Mouse (Mus musculus): Measurements from ENCODE around the gene Peli2. TPM values are rescaled to one million over a fixed set of nuclear protein-coding genes. Genes with fewer than 3 reads are reported as not detected.

The Peli2 gene
- total and polyA plus RNA-seq, 3 experiments: not detected

DNA sequence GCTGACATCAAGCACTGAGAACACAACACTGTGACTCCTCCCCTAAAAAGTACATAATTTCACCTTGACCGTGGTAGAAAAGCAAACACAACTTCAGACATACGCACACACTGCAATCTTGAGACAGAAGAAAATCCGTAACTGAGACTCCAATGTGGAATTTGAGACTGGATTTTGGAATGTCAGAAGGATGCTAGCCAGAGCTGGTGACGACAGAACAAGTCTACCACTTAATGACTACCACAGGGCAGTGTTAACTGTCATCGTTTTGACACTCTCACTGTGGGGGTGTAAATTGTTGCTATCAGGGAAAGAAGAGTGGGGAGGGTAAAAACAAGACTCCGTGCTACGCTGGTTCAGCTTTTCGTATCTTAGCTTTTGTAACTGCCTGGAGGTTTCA is 195.8 kb downstream of the Peli2 start:
- no peaks in the 10 kb centered on the region for H3K79me2 ChIP-seq (replicated peaks; ENCODE audit: control insufficient read depth, extremely low read depth, insufficient read depth, poor library complexity, severe bottlenecking)
- no peaks in the 10 kb centered on the region for H3K9me3 ChIP-seq (replicated peaks; ENCODE audit: low read length)
- TF ChIP-seq MAZ (IDR thresholded peaks at IDR 0.05; ENCODE audit: low read depth, low read length) (no peak), ELF1 (IDR thresholded peaks at IDR 0.05; ENCODE audit: low read depth, low read length) (no peak), CHD2 (IDR thresholded peaks at IDR 0.05; ENCODE audit: low read length) (no peak), ZMIZ1 (IDR thresholded peaks at IDR 0.05; ENCODE audit: low read depth, low read length) (no peak)
- no peak overlapping the region for H3K4me3 ChIP-seq (replicated peaks in 1 of 3; ENCODE audit: low read depth in 2 of 3, low read length in 2 of 3, poor library complexity in 1 of 3)
- no peak overlapping the region for H3K27ac ChIP-seq (ENCODE audit: insufficient read depth, low read depth)
- in situ Hi-C loops (cut with MboI; ENCODE audit: low pct_ligation_motif_present, low pct_unique_long_range_greater_than_20kb, low sequenced_read_pairs) (no loop called here), dilution Hi-C loops (cut with MboI; ENCODE audit: extremely low pct_ligation_motif_present, extremely low pct_unique_long_range_greater_than_20kb, low sequenced_read_pairs) (no loop called here)
- no peaks in the 10 kb centered on the region for H3K36me3 ChIP-seq (replicated peaks in 1 of 2; ENCODE audit: control insufficient read depth in 1 of 2, insufficient read depth in 1 of 2, low read length in 1 of 2)
- H3K9ac ChIP-seq (ENCODE audit: insufficient read depth, low read depth): no peak overlapping the region
- no peak for DNase-seq (ENCODE audit: extremely low read depth)
- H3K27me3 ChIP-seq (replicated peaks): no peaks in the 10 kb centered on the region
- no peak overlapping the region for H3K4me2 ChIP-seq (ENCODE audit: insufficient read depth, low read depth, poor library complexity, severe bottlenecking)
- no peaks in the 10 kb centered on the region for H3K4me1 ChIP-seq (ENCODE audit: control insufficient read depth in 1 of 2, insufficient read depth in 2 of 2)

- no peak for DNase-seq (ENCODE audit: extremely low read depth)
- Histone ChIP-seq H3K36me3 (replicated peaks in 1 of 2; ENCODE audit: control insufficient read depth in 1 of 2, insufficient read depth in 1 of 2, low read length in 1 of 2) (no peaks in the 10 kb centered on the region), H3K4me3 (replicated peaks in 1 of 3; ENCODE audit: low read depth in 2 of 3, low read length in 2 of 3, poor library complexity in 1 of 3) (no peak overlapping the region), H3K9ac (ENCODE audit: insufficient read depth, low read depth) (no peak overlapping the region), H3K9me3 (replicated peaks; ENCODE audit: low read length) (no peaks in the 10 kb centered on the region), H3K27me3 (replicated peaks) (no peaks in the 10 kb centered on the region), H3K4me2 (ENCODE audit: insufficient read depth, low read depth, poor library complexity, severe bottlenecking) (no peak overlapping the region), H3K27ac (ENCODE audit: insufficient read depth, low read depth) (no peak overlapping the region), H3K79me2 (replicated peaks; ENCODE audit: control insufficient read depth, extremely low read depth, insufficient read depth, poor library complexity, severe bottlenecking) (no peaks in the 10 kb centered on the region), H3K4me1 (ENCODE audit: control insufficient read depth in 1 of 2, insufficient read depth in 2 of 2) (no peaks in the 10 kb centered on the region)
- in situ Hi-C loops (cut with MboI; ENCODE audit: low pct_ligation_motif_present, low pct_unique_long_range_greater_than_20kb, low sequenced_read_pairs) (no loop called here), dilution Hi-C loops (cut with MboI; ENCODE audit: extremely low pct_ligation_motif_present, extremely low pct_unique_long_range_greater_than_20kb, low sequenced_read_pairs) (no loop called here)
- TF ChIP-seq IRF4 (IDR thresholded peaks at IDR 0.05; ENCODE audit: low read depth, low read length): no peak
- no peak for TF ChIP-seq EP300 (IDR thresholded peaks at IDR 0.05; ENCODE audit: low read length)
- TF ChIP-seq PAX5 (IDR thresholded peaks at IDR 0.05; ENCODE audit: low read length): no peak
- no peak for TF ChIP-seq RAD21 (IDR thresholded peaks at IDR 0.05; ENCODE audit: low read depth, low read length)
- no peak for TF ChIP-seq POLR2AphosphoS2 (IDR thresholded peaks at IDR 0.05; ENCODE audit: low read depth, low read length)
- TF ChIP-seq KAT2A (IDR thresholded peaks at IDR 0.05; ENCODE audit: insufficient replicate concordance, low read length): no peak
- TF ChIP-seq HCFC1 (IDR thresholded peaks at IDR 0.05; ENCODE audit: low read depth, low read length): no peak
- TF ChIP-seq SMC3 (IDR thresholded peaks at IDR 0.05; ENCODE audit: low read depth, low read length): no peak
- no peak for TF ChIP-seq MAZ (IDR thresholded peaks at IDR 0.05; ENCODE audit: low read depth, low read length)
- TF ChIP-seq MEF2A (IDR thresholded peaks at IDR 0.05; ENCODE audit: borderline replicate concordance, low read depth, low read length): no peak
- TF ChIP-seq ZMIZ1 (IDR thresholded peaks at IDR 0.05; ENCODE audit: low read depth, low read length): no peak
- TF ChIP-seq CTCF (conservative IDR thresholded peaks at IDR 0.05 in 1 of 2, IDR thresholded peaks at IDR 0.05 in 1 of 2; ENCODE audit: low read depth in 2 of 2, low read length in 2 of 2): no peak
- TF ChIP-seq ZKSCAN1 (IDR thresholded peaks at IDR 0.05; ENCODE audit: borderline replicate concordance, low read depth, low read length): no peak
- no peak for TF ChIP-seq ZC3H11A (IDR thresholded peaks at IDR 0.05; ENCODE audit: low read depth, low read length)
- TF ChIP-seq RCOR1 (conservative IDR thresholded peaks at IDR 0.05; ENCODE audit: low read depth, low read length): no peak
- no peak for TF ChIP-seq BHLHE40 (IDR thresholded peaks at IDR 0.05; ENCODE audit: low read depth, low read length)
Measured at GRCm38 (mm10) chr14:48323771-48324459, 203.3 kb downstream of the Peli2 start.
